Mouse (Mus musculus) stomach, postnatal 0 days (tissue): ENCODE measurements around the gene 4930539E08Rik. TPM values are rescaled to one million over a fixed set of nuclear protein-coding genes. Genes with fewer than 3 reads are reported as not detected.

Experiments used
- ATAC-seq: fragments of 200-750 bp; cut with Nextera tagmentation; 2 replicates; pipeline ENCODE4 v1.8.0; 2017; ENCODE audit not compliant: low FRiP score, low TSS enrichment
- DNase-seq: peaks from one replicate; pipeline ENCODE4 v3.0.0-alpha.2; 2016; ENCODE audit warnings: low spot score
- H3K27ac ChIP-seq: fragments of 300-500 bp; sonication (generic); replicated peaks from 2 replicates; pipeline ENCODE4 v1.5.1; 2014; ENCODE audit warnings: mild to moderate bottlenecking, control low read depth
- H3K27me3 ChIP-seq: fragments of 300-500 bp; sonication (generic); 2 replicates; pipeline ENCODE4 v1.6.1; 2014; ENCODE audit warnings: low read length; ENCODE audit not compliant: control insufficient read depth, insufficient read depth
- H3K36me3 ChIP-seq: fragments of 300-500 bp; sonication (generic); 2 replicates; pipeline ENCODE4 v1.6.1; 2014; ENCODE audit warnings: low read length, mixed read lengths; ENCODE audit not compliant: control insufficient read depth, insufficient read depth
- H3K4me1 ChIP-seq: fragments of 300-500 bp; sonication (generic); replicated peaks from 2 replicates; pipeline ENCODE4 v1.6.1; 2014; ENCODE audit warnings: antibody characterized with exemption; ENCODE audit not compliant: control insufficient read depth, insufficient read depth
- H3K4me2 ChIP-seq: fragments of 300-500 bp; sonication (generic); replicated peaks from 2 replicates; pipeline ENCODE4 v1.6.1; 2014; ENCODE audit warnings: low read depth, mild to moderate bottlenecking, control low read depth, moderate library complexity
- H3K4me3 ChIP-seq: fragments of 300-500 bp; sonication (generic); 2 replicates; pipeline ENCODE4 v1.5.1; 2014; ENCODE audit warnings: low read depth, low read length, control low read depth
- H3K9ac ChIP-seq: fragments of 300-500 bp; sonication (generic); 2 replicates; pipeline ENCODE4 v1.6.1; 2014; ENCODE audit warnings: mild to moderate bottlenecking, low read length, control low read depth, mixed read lengths
- H3K9me3 ChIP-seq: fragments of 300-500 bp; sonication (generic); 2 replicates; pipeline ENCODE4 v1.6.1; 2016; ENCODE audit warnings: low read length; ENCODE audit not compliant: control insufficient read depth
- CTCF ChIP-seq: IDR thresholded peaks from 2 replicates; pipeline ENCODE4 v1.5.1; 2016; ENCODE audit warnings: antibody characterized with exemption, low read depth, mild to moderate bottlenecking, moderate library complexity
- EP300 ChIP-seq: optimal IDR thresholded peaks from 2 replicates; pipeline ENCODE3; 2016; ENCODE audit warnings: antibody characterized with exemption
- WGBS: fragments of 180-500 bp; shearing (Covaris S2); extraction: QIAGEN DNeasy Blood & Tissue Kit; methylation state at CpG from one replicate; pipeline ENCODE4 v1.1.7; 2014; 5-methylcytosine and 5-hydroxymethylcytosine counted together
- polyA plus RNA-seq: library from polyadenylated mRNA; unstranded; fragments of >200 nt; fragmentation: Nextera tagmentation; extraction: Ambion mirVana; gene quantifications from 2 replicates; pipeline ENCODE4 v1.2.1, GENCODE M21; 2015

Gene 4930539E08Rik
- polyA plus RNA-seq, 1 experiment from 2014 or later = 2.2 TPM

DNA sequence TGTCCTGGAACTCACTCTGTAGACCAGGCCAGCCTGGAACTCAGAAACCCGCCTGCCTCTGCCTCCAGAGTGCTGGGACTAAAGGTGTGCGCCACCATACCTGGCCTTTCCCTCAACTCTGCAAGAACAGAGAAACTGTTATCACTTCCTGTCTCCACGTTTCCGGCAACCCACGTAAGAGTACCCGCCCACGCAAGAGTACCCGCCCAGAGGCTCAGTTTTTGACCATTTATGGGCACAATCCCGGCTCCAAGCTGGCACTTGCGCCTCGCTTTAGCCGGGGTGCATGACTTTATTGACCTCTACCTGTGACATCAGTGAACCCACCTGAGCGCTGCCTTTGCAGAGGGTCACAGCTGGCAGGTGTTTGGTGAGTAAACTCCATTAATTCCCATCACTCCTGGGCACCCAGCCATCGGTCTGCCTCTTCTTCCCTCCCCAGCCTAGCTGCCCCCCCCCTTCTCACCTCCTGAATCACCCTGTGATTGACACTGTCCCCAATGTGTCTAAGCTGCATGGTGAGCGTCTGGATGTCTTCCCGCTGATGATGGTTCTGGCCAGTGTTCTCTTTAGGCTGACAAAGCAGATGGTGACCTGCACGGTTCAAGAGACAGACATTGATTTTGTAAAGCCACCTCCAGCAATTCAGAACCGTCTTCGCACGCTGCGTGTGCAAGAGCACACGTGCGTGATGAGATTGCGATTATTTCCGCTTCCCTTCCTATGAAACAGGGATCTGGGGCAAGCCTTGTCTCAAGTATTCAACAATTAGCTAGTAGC, 25.8 kb upstream of the 4930539E08Rik start:
- TF ChIP-seq EP300 = no peak
- no peak for TF ChIP-seq CTCF
- 90% methylated on average over 25 of the region's 25 CpGs for WGBS
- H3K9me3 ChIP-seq = no peaks in the 10 kb centered on the region

DNA sequence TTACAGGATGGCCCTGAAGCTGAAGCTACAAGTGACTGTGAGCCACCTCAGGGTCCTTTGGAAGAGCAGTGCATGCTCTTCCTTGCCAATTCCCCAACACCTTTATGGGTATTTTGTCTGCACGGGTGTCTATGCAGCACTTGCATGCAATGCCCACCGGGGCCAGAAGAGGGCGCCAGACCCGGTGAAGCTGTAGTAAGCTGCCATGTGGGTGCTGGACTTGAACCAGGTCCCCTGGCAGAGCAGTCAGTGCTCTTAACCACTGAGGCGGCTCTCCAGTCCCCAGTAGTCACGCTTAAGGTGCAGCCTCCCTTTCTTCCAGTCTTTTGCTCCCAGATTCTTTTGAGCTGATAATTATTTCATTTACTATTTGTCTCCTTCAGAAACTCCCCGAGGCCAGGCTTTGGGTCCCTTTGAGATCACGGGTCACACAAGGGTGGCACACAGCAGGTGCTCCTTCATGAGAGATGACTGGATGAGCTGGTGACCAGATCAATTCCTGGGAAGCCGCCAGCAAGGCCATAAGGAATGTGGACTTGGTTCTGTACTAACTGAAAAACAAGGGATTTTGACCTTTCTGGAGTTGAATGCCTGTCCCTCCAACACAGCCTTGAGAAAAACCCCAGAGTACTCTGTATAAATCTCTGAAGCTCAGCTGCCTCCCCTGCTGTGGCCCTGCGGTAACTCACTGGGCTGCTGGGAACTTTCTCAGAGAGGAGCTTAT, 21.7 kb upstream of the 4930539E08Rik start:
- no peak overlapping the region for H3K9ac ChIP-seq
- H3K4me2 ChIP-seq = no peak overlapping the region
- DNase-seq (peak; percentile 39), ATAC-seq (no peak)
- H3K27me3 ChIP-seq = no peaks in the 10 kb centered on the region
- H3K4me3 ChIP-seq = no peak overlapping the region
- no peaks in the 10 kb centered on the region for H3K9me3 ChIP-seq
- no peak overlapping the region for H3K27ac ChIP-seq
- 76% methylated on average over 10 of the region's 10 CpGs for WGBS
- TF ChIP-seq EP300 (no peak), CTCF (peak; percentile 66)
- no peaks in the 10 kb centered on the region for H3K4me1 ChIP-seq
- no peaks in the 10 kb centered on the region for H3K36me3 ChIP-seq

More for the DNA sequence above, 25.8 kb upstream of the 4930539E08Rik start:
- Histone ChIP-seq H3K4me3 (no peak overlapping the region), H3K4me2 (no peak overlapping the region), H3K27ac (no peak overlapping the region), H3K27me3 (no peaks in the 10 kb centered on the region), H3K36me3 (no peaks in the 10 kb centered on the region), H3K4me1 (no peaks in the 10 kb centered on the region), H3K9ac (no peak overlapping the region)
- ATAC-seq (no peak), DNase-seq (no peak)

DNA sequence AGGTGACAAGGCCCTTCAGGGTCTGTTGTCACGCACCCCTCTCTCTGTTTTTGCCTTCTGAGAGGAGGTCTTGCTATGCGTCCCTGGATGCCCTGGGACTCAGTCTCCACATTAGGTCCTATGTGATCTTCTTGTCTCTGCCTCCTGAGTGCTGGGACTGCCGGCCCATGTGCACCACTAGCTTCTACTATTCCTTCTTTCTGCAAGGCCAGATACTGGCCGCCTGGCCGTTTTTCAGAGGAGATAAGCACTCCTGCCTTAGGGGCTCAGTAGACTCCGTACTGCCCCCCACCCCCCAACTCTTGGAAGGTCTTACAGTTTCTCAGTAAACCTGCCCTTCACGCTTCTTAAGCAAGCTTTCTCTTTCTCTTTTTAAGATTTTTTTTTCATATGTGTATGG, 21.0 kb upstream of the 4930539E08Rik start:
- Histone ChIP-seq H3K36me3 (no peaks in the 10 kb centered on the region), H3K4me3 (no peak overlapping the region), H3K27ac (no peak overlapping the region), H3K9me3 (no peaks in the 10 kb centered on the region), H3K4me1 (0 out of 2 replicates have a peak, but pooled peaks cover 3% of the 10 kb centered on the region), H3K27me3 (no peaks in the 10 kb centered on the region), H3K9ac (no peak overlapping the region), H3K4me2 (no peak overlapping the region)
- TF ChIP-seq CTCF = no peak
- TF ChIP-seq EP300 = no peak
- 85% methylated on average over 7 of the region's 7 CpGs for WGBS
- no peak for DNase-seq
- ATAC-seq = no peak

DNA sequence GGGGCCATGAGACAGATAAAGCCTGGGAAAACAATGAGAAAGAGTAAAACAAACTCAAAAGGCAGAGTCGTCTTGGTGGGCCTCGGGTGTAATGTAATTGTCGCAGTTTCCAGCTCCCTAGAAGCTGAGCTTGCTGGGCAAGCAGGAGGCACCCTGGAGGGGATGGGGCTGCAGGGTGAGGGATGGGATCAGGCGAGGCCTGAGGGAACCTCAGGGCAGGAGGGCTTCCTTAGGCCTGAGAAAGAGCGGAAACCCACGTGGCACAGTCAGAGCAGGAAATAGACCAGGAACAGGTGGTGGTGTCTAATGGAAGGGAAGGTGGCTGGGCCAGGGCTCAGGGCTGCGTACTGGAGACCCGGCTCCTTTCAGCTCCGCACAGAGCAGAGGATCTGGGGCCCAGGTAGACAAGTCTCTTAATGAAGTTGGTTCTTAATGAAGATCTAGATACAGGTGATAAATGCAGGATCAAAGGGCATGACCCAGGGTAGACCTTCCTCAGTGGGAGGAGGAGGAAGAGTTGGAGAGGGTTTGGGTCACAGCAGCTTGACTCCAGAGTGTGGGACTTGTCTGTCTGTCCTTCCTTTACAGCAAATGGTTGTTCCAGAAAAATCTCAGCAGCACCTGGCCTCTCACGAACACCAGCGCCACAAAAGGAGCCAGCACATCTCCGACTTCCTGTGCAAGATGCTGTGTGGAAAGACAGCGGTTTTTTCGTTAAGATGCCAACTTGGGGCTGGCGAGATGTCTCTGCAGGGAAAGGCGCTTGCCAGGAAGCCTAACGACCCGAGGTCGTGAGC, 19.2 kb upstream of the 4930539E08Rik start:
- Histone ChIP-seq H3K9ac (no peak overlapping the region), H3K27me3 (no peaks in the 10 kb centered on the region), H3K4me2 (no peak overlapping the region), H3K4me1 (peaks cover 6% of the 10 kb centered on the region; the same call in 1 of the 2 replicates), H3K36me3 (no peaks in the 10 kb centered on the region), H3K27ac (no peak overlapping the region), H3K9me3 (no peaks in the 10 kb centered on the region), H3K4me3 (no peak overlapping the region)
- ATAC-seq (no peak), DNase-seq (no peak)
- TF ChIP-seq CTCF = no peak
- 65% methylated on average over 19 of the region's 19 CpGs for WGBS

DNA sequence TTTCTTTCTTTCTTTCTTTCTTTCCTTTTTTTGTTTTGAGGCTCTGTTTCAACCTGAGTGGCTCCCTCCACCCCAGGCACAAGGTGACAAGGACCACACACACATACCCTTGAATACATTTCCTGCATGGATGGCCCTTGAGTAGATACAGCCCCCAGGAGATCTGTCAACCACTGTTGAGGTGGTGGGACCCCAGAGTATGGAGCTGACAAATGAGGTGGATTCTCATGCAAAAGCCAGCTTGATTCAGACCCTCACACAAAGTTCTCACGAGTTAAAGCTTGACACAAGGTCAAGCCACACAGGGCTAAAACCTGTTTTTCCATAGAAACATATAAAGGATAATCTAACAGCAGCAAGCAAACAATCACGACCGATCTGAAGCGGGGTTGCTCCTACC, 17.1 kb upstream of the 4930539E08Rik start:
- peaks cover 6% of the 10 kb centered on the region; the same call in 1 of the 2 replicates for H3K4me1 ChIP-seq
- WGBS = 59% methylated on average over 4 of the region's 4 CpGs
- H3K27me3 ChIP-seq = no peaks in the 10 kb centered on the region
- no peaks in the 10 kb centered on the region for H3K36me3 ChIP-seq
- ATAC-seq = no peak
- DNase-seq = no peak
- H3K4me3 ChIP-seq = no peak overlapping the region
- H3K9ac ChIP-seq = no peak overlapping the region
- no peak for TF ChIP-seq CTCF
- TF ChIP-seq EP300 = no peak
- no peak overlapping the region for H3K27ac ChIP-seq
- no peaks in the 10 kb centered on the region for H3K9me3 ChIP-seq
- H3K4me2 ChIP-seq = no peak overlapping the region
